8 mouse cellular contexts compared by ENCODE assay signal in the genomic region with DNA sequence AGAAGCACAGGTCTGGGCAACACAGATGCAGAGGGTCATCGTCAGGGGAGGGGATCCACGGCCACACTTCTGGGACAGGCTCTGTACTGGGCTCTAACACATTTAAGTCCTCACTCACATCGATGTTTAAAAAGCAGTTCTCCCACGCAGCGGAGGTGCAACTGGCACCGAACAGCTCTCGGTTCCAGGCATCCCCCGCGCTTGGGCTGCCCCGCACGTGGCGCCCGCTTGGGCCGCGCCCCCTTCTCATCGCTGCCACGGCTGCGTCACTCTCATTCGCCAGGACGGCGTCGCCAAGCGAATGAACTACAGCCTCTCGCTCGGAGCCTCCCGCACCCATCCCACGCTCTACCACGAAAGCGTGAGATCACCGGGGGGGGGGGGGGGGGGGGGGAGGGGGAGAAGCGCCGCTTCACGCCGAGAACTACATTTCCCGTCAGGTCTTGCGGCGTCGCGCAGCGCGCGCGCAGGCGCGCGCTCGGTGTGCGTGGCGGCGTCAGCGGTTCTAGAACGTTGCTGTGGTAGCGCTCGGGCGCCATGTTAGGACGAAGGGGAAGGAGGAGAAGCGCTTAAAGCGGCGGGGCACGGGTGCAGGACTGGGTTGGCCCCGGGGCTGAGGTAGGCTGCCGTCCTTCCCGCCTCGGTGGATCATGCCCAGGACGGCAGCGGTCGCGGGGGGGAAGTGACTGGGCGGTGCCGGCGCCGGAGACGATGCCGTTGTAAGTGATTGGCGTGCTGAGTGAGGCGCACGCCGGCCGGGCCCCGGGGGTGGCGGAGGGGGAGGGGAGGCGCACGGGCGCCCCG. TPM values are rescaled to one million over a fixed set of nuclear protein-coding genes. Genes with fewer than 3 reads are reported as not detected.
DNase-seq lines count a peak whose midpoint lies in the region; ATAC-seq and TF ChIP-seq lines count a peak whose summit lies in the region.

Gene Papola (plus strand): TSS at position 499 of the 804 bp plus-strand sequence.

- H3K79me2 ChIP-seq in MEL (ENCODE audit: control insufficient read depth, insufficient read depth, low read length, poor library complexity), result peaks cover 45% of the 10 kb centered on the region

- under 1% methylated on average over 83 of the region's 85 CpGs for WGBS in cerebellum, adult 2 months
- under 1% methylated on average over 66 of the region's 85 CpGs for WGBS in forebrain, postnatal 0 days
- WGBS in lung, embryonic 15.5 days, result under 1% methylated on average over 55 of the region's 85 CpGs

- peaks cover 6% of the 10 kb centered on the region in 2 experiments; a peak in 3 of 4 replicates for H3K4me1 ChIP-seq in MEL (ENCODE audit: control insufficient read depth in 1 of 2, insufficient read depth in 2 of 2, low read length in 2 of 2)
- 0 out of 2 replicates have a peak, but pooled peaks cover 2% of the 10 kb centered on the region for H3K4me1 ChIP-seq in cerebellum, adult 2 months (ENCODE audit: control insufficient read depth, insufficient read depth, low read length)
- H3K4me1 ChIP-seq in forebrain, postnatal 0 days (ENCODE audit: insufficient read depth), result peaks cover 18% of the 10 kb centered on the region; the same call in 1 of the 2 replicates
- peaks cover 16% of the 10 kb centered on the region for H3K4me1 ChIP-seq in lung, embryonic 15.5 days

- peak; percentile 96 for DNase-seq in MEL (ENCODE audit: low read depth, low spot score)
- DNase-seq in cerebellum, adult 2 months, result peak; percentile 90 to 91
- peak; percentile 97 for DNase-seq in forebrain, postnatal 0 days
- DNase-seq in heart, postnatal 4 days, result peak; percentile 90
- peak; percentile 86 to 87 for DNase-seq in layer of hippocampus, adult 8-10 months (ENCODE audit: low spot score in 2 of 2)
- DNase-seq in ovary, adult 18-20 months (ENCODE audit: low spot score), result peak; percentile 83
- peak; percentile 93 for DNase-seq in thymus, postnatal 0 days (ENCODE audit: low spot score)

- TF ChIP-seq RAD21 in MEL (IDR thresholded peaks at IDR 0.05; ENCODE audit: low read depth, low read length), result no peak

- H3K4me2 ChIP-seq in forebrain, postnatal 0 days (ENCODE audit: low read depth), result peak within 1 kb of the TSS; percentile 82
- peak within 1 kb of the TSS; percentile 91 for H3K4me2 ChIP-seq in lung, embryonic 15.5 days

- H3K27ac ChIP-seq in MEL (ENCODE audit: control insufficient read depth, low read depth, low read length), result peak within 1 kb of the TSS; percentile 95
- peak within 1 kb of the TSS; percentile 94 for H3K27ac ChIP-seq in cerebellum, adult 2 months (ENCODE audit: insufficient read depth, low read length)
- peak within 1 kb of the TSS; percentile 96 for H3K27ac ChIP-seq in forebrain, postnatal 0 days (ENCODE audit: low read depth, low read length)
- H3K27ac ChIP-seq in lung, embryonic 15.5 days, result peak within 1 kb of the TSS; percentile 96

- TF ChIP-seq EP300 in MEL (IDR thresholded peaks at IDR 0.05; ENCODE audit: low read depth in 1 of 2, low read length in 2 of 2), result no peak

- ATAC-seq in forebrain, postnatal 0 days, result peak; percentile 98
- ATAC-seq in lung, embryonic 15.5 days (ENCODE audit: borderline replicate concordance, extremely low read depth, low FRiP score, low TSS enrichment), result peak; percentile 94

- peaks cover 17 to 21% of the 10 kb centered on the region in 2 experiments for H3K36me3 ChIP-seq in MEL (ENCODE audit: control insufficient read depth in 1 of 2, insufficient read depth in 2 of 2, low read length in 2 of 2)
- no peaks in the 10 kb centered on the region for H3K36me3 ChIP-seq in forebrain, postnatal 0 days (ENCODE audit: insufficient read depth)
- H3K36me3 ChIP-seq in lung, embryonic 15.5 days, result no peaks in the 10 kb centered on the region

- H3K9me3 ChIP-seq in MEL (replicated peaks; ENCODE audit: insufficient read depth, low read length), result no peaks in the 10 kb centered on the region
- no peaks in the 10 kb centered on the region for H3K9me3 ChIP-seq in forebrain, postnatal 0 days (ENCODE audit: low read length)
- no peaks in the 10 kb centered on the region for H3K9me3 ChIP-seq in lung, embryonic 15.5 days

- TF ChIP-seq POLR2A in MEL (IDR thresholded peaks at IDR 0.05; ENCODE audit: control insufficient read depth in 1 of 2, insufficient read depth in 1 of 2, low read depth in 1 of 2, low read length in 2 of 2, poor library complexity in 1 of 2), result peak; percentile 41 to 89
- TF ChIP-seq POLR2A in cerebellum, adult 2 months (IDR thresholded peaks at IDR 0.05; ENCODE audit: borderline replicate concordance, insufficient read depth, low read length), result peak; percentile 82; the same call in 1 of the 2 replicates

- peak within 1 kb of the TSS; percentile 86 to 96 for H3K4me3 ChIP-seq in MEL (ENCODE audit: control insufficient read depth in 1 of 2, insufficient read depth in 1 of 2, low read depth in 2 of 2, low read length in 2 of 2)
- peak within 1 kb of the TSS; percentile 90 for H3K4me3 ChIP-seq in cerebellum, adult 2 months (replicated peaks; ENCODE audit: insufficient read depth, low read depth, low read length)
- peak within 1 kb of the TSS; percentile 68 for H3K4me3 ChIP-seq in forebrain, postnatal 0 days (ENCODE audit: low read depth, low read length)
- peak within 1 kb of the TSS; percentile 89 for H3K4me3 ChIP-seq in lung, embryonic 15.5 days

- no peaks in the 10 kb centered on the region for H3K27me3 ChIP-seq in MEL (ENCODE audit: control insufficient read depth in 1 of 2, insufficient read depth in 2 of 2, low read length in 2 of 2)
- H3K27me3 ChIP-seq in cerebellum, adult 2 months (ENCODE audit: control insufficient read depth, insufficient read depth, low read length), result no peaks in the 10 kb centered on the region
- no peaks in the 10 kb centered on the region for H3K27me3 ChIP-seq in forebrain, postnatal 0 days (ENCODE audit: insufficient read depth, low read length)
- H3K27me3 ChIP-seq in lung, embryonic 15.5 days, result no peaks in the 10 kb centered on the region

- TF ChIP-seq CTCF in MEL (IDR thresholded peaks at IDR 0.05 in 2 of 3, conservative IDR thresholded peaks at IDR 0.05 in 1 of 3; ENCODE audit: control insufficient read depth in 1 of 3, insufficient read depth in 1 of 3, low read depth in 2 of 3, low read length in 3 of 3, poor library complexity in 1 of 3, severe bottlenecking in 1 of 3), result 0 out of 6 replicates have a peak, but pooled peaks of 1 of the 3 experiments have one; percentile 0
- no peak for TF ChIP-seq CTCF in cerebellum, adult 2 months (IDR thresholded peaks at IDR 0.05; ENCODE audit: borderline replicate concordance, insufficient read depth, low read depth, low read length)
- no peak for TF ChIP-seq CTCF in forebrain, postnatal 0 days (IDR thresholded peaks at IDR 0.05; ENCODE audit: low read depth)

- H3K9ac ChIP-seq in MEL (ENCODE audit: control insufficient read depth, low read depth, low read length, poor library complexity, severe bottlenecking), result peak within 1 kb of the TSS; percentile 96
- peak within 1 kb of the TSS; percentile 86 for H3K9ac ChIP-seq in forebrain, postnatal 0 days
- peak within 1 kb of the TSS; percentile 88 for H3K9ac ChIP-seq in lung, embryonic 15.5 days

TF ChIP-seq in MEL, 35 proteins besides CTCF, POLR2A, EP300 and RAD21 (continues in another document):
- TF ChIP-seq MXI1 (IDR thresholded peaks at IDR 0.05; ENCODE audit: low read depth, low read length) (peak; percentile 99), MAFK (IDR thresholded peaks at IDR 0.05; ENCODE audit: borderline replicate concordance, low read depth, low read length) (no peak), CHD1 (IDR thresholded peaks at IDR 0.05; ENCODE audit: low read depth, low read length) (no peak), ETS1 (IDR thresholded peaks at IDR 0.05; ENCODE audit: low read depth, low read length) (peak; percentile 25; the same call in 1 of the 2 replicates), UBTF (IDR thresholded peaks at IDR 0.05; ENCODE audit: borderline replicate concordance, insufficient read depth, low read depth, low read length) (no peak), ZC3H11A (IDR thresholded peaks at IDR 0.05; ENCODE audit: low read depth, low read length) (no peak), GATA1 (IDR thresholded peaks at IDR 0.05; ENCODE audit: low read depth, low read length) (no peak), SIN3A (IDR thresholded peaks at IDR 0.05; ENCODE audit: low read length) (peak; percentile 96), ZMIZ1 (IDR thresholded peaks at IDR 0.05; ENCODE audit: low read depth, low read length) (0 out of 2 replicates have a peak, but pooled peaks have one; percentile 38), SMC3 (IDR thresholded peaks at IDR 0.05; ENCODE audit: low read depth, low read length) (no peak), POLR2AphosphoS5 (IDR thresholded peaks at IDR 0.05; ENCODE audit: borderline replicate concordance, low read depth, low read length) (no peak), RCOR1 (IDR thresholded peaks at IDR 0.05; ENCODE audit: low read depth, low read length) (no peak), ZKSCAN1 (IDR thresholded peaks at IDR 0.05; ENCODE audit: low read depth, low read length) (no peak), TAL1 (IDR thresholded peaks at IDR 0.05; ENCODE audit: low read length) (no peak), CHD2 (IDR thresholded peaks at IDR 0.05; ENCODE audit: low read length) (no peak), BHLHE40 (IDR thresholded peaks at IDR 0.05; ENCODE audit: borderline replicate concordance, low read depth, low read length) (peak; percentile 74; the same call in 1 of the 2 replicates), NELFE (IDR thresholded peaks at IDR 0.05; ENCODE audit: low read depth, low read length) (peak; percentile 65), E2F4 (IDR thresholded peaks at IDR 0.05; ENCODE audit: borderline replicate concordance, low read depth, low read length) (peak; percentile 13; the same call in 1 of the 2 replicates), HCFC1 (IDR thresholded peaks at IDR 0.05; ENCODE audit: low read depth, low read length) (peak; percentile 94), USF1 (IDR thresholded peaks at IDR 0.05; ENCODE audit: low read depth, low read length) (peak; percentile 62), POLR2AphosphoS2 (IDR thresholded peaks at IDR 0.05; ENCODE audit: low read length) (peak; percentile 79; the same call in 1 of the 2 replicates), MAX (IDR thresholded peaks at IDR 0.05; ENCODE audit: low read length) (peak; percentile 97)

RNA-seq across cellular contexts. Expression of gene Papola, which starts in this region (rescaled TPM):
- total RNA-seq in MEL (2012; rRNA removed), result 144 and 162 TPM in 2 replicates
- 100 to 1,000 TPM; 193 to 329 TPM for polyA plus RNA-seq in MEL (2012; ENCODE audit: insufficient read depth in 1 of 2, insufficient read length in 2 of 2, low read depth in 1 of 2, low replicate concordance in 2 of 2, missing spikeins in 1 of 2)
- polyA plus RNA-seq in cerebellum, adult 2 months (2012; rRNA removed), result 99.3 and 106 TPM in 2 replicates
- 96.8 and 110 TPM in 2 replicates for total RNA-seq in forebrain, postnatal 0 days (2014; rRNA removed)
- 117 and 131 TPM in 2 replicates for polyA plus RNA-seq in forebrain, postnatal 0 days (2015; fragmentation: Nextera tagmentation; extraction: Ambion mirVana)
- 100 to 1,000 TPM; 168 to 174 TPM for total RNA-seq in heart, postnatal 4 days (2021)
- total RNA-seq in layer of hippocampus, adult 8-10 months (2022), result 100 to 1,000 TPM; 136 to 186 (median 159) TPM
- 209 and 218 TPM in 2 replicates for polyA plus RNA-seq in lung, embryonic 15.5 days (2015; fragmentation: Nextera tagmentation; extraction: Ambion mirVana)
- 207 and 226 TPM in 2 replicates for polyA plus RNA-seq in thymus, postnatal 0 days (2015; fragmentation: Nextera tagmentation; extraction: Ambion mirVana)

Comparison
In these comparisons a context has a peak if more than half of its experiments do, and no peak if none do; other contexts are left out.
1. Peak in every context shown above with its lines: DNase-seq, ATAC-seq, H3K4me3 ChIP-seq and H3K27ac ChIP-seq.